Mouse (Mus musculus) lung, adult 18-20 months (tissue): ENCODE measurements around the gene Luzp1.

Experiments used
- DNase-seq, 2 experiments: peaks; one replicate each; pipeline ENCODE4 v3.0.0; 2022; ENCODE audit warnings: mixed read lengths in 2 of 2

Luzp1 gene

GRCm38 (mm10) chr4:136553108-136553507 is 83.5 kb downstream of the Luzp1 start:
- DNase-seq = no peak

- DNase-seq = no peak
Measured at GRCm38 (mm10) chr4:136557638-136558037, 88.1 kb downstream of the Luzp1 start.

GRCm38 (mm10) chr4:136559690-136560089 is 90.1 kb downstream of the Luzp1 start:
- peak in 1 of 2 experiments; percentile 21 for DNase-seq

- no peak for DNase-seq
Measured at GRCm38 (mm10) chr4:136560270-136560991, 90.9 kb downstream of the Luzp1 start.

- DNase-seq = no peak
Measured at GRCm38 (mm10) chr4:136562755-136563154, 93.2 kb downstream of the Luzp1 start.

- no peak for DNase-seq
Measured at GRCm38 (mm10) chr4:136568629-136569028, 99.1 kb downstream of the Luzp1 start.

- no peak for DNase-seq
Measured at GRCm38 (mm10) chr4:136569998-136570397, 100.4 kb downstream of the Luzp1 start.

GRCm38 (mm10) chr4:136581885-136582284 is 112.3 kb downstream of the Luzp1 start:
- no peak for DNase-seq

GRCm38 (mm10) chr4:136587221-136587827 is 117.8 kb downstream of the Luzp1 start:
- DNase-seq = no peak

GRCm38 (mm10) chr4:136588003-136588402 is 118.4 kb downstream of the Luzp1 start:
- no peak for DNase-seq

GRCm38 (mm10) chr4:136592111-136592510 is 122.5 kb downstream of the Luzp1 start:
- DNase-seq = no peak

GRCm38 (mm10) chr4:136594006-136594405 is 124.4 kb downstream of the Luzp1 start:
- DNase-seq = no peak

GRCm38 (mm10) chr4:136595221-136595620 is 125.7 kb downstream of the Luzp1 start:
- DNase-seq = peak in 1 of 2 experiments; percentile 19

GRCm38 (mm10) chr4:136598268-136598876 is 128.8 kb downstream of the Luzp1 start:
- DNase-seq = no peak

GRCm38 (mm10) chr4:136599869-136600268 is 130.3 kb downstream of the Luzp1 start:
- no peak for DNase-seq

- DNase-seq = no peak
Measured at GRCm38 (mm10) chr4:136600536-136600935, 131.0 kb downstream of the Luzp1 start.

- DNase-seq = peak; percentile 39 to 48
Measured at GRCm38 (mm10) chr4:136601476-136601875, 131.9 kb downstream of the Luzp1 start.

- peak; percentile 35 to 37 for DNase-seq
Measured at GRCm38 (mm10) chr4:136602018-136602554, 132.5 kb downstream of the Luzp1 start.

- peak; percentile 92 to 95 for DNase-seq
Measured at GRCm38 (mm10) chr4:136602568-136602967, 133.0 kb downstream of the Luzp1 start, which contains the start of gene Kdm1a. Gene Kdm1a (minus strand): TSS chr4:136602723.
